Mouse (Mus musculus): Measurements from ENCODE around the gene Pitpnm2.

- TF ChIP-seq CTCF (IDR thresholded peaks at IDR 0.05 in 2 of 3, conservative IDR thresholded peaks at IDR 0.05 in 1 of 3; ENCODE audit: control insufficient read depth in 1 of 3, insufficient read depth in 1 of 3, low read depth in 2 of 3, low read length in 3 of 3, poor library complexity in 1 of 3, severe bottlenecking in 1 of 3) (no peak), SMC3 (IDR thresholded peaks at IDR 0.05; ENCODE audit: low read depth, low read length) (no peak), POLR2AphosphoS5 (IDR thresholded peaks at IDR 0.05; ENCODE audit: borderline replicate concordance, low read depth, low read length) (no peak)
These were observed 175.9 kb downstream of the Pitpnm2 start for GRCm38 (mm10) chr5:124073682-124074081.

Data from MEL (cell line).